Mouse (Mus musculus): ENCODE data around the gene Cep164.

The Cep164 gene

DNA sequence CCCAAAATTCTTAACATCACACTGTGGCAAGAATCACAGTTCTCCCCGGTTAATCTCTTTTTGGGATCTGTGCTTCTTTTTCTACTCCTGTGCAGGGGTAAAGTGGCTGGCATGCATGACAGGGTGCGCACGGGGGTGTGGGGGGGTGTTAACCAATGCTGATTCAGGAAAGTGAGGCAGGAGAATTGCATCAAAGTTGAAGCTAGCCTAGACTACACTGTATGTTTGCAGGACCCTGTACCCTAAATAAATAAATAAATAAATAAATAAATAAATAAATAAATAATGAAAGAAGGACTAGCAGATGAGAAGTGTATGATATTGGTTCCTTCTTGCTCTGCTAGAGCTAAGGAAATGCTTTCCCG, 9.6 kb upstream of the Cep164 start:
- no peak for DNase-seq

- no peak for DNase-seq
These were observed 5.0 kb upstream of the Cep164 start for GRCm38 (mm10) chr9:45833461-45833860.

GRCm38 (mm10) chr9:45832898-45833297, 4.4 kb upstream of the Cep164 start:
- no peak for DNase-seq

- peak; percentile 66 for DNase-seq
These were observed 616 bp upstream of the Cep164 start for GRCm38 (mm10) chr9:45829107-45829506.

GRCm38 (mm10) chr9:45827663-45828290, 714 bp downstream of the Cep164 start:
- no peak for DNase-seq

GRCm38 (mm10) chr9:45818406-45819011, 10.0 kb downstream of the Cep164 start:
- DNase-seq = peak; percentile 58

GRCm38 (mm10) chr9:45815525-45815924, 13.0 kb downstream of the Cep164 start:
- no peak for DNase-seq

DNA sequence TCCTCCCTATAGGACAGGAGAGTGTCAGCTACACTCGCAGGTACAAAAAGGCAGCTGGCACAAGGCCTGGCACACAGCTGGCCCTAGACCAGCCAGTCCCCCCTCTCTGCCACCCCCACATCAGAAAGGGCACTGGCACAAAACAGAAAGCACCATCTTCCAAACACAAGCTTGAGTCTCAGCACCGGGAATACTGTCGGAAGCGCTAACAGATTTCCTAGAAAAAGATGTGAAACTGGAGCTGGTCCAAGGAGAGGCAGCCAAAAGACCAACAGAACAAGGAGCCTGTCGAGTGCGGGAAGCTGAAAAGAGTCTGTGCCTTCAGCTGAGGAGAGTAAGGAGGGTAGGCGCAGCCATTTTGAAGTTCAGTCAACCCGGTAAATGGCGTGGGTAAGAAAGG, 13.4 kb downstream of the Cep164 start:
- DNase-seq = peak; percentile 40

DNA sequence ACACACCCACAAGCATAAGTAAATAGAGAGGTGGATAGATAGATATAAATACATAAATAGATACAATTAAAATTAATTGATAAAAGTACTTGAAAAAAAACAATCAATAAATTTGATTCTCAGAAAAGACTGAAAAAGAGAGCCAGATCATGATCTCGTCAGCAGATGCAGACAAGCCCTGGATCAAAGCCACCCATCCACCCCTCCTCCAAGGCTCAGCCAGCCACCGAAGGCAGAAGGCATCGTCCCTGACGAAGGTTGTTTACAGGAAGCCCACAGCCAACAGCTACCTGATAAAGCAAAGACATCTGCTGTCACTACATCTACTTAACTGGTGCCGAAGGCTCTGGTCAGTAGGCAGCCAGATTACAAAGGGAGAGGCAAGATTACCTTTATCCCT, 16.5 kb downstream of the Cep164 start:
- no peak for DNase-seq

- no peak for DNase-seq
These were observed 20.7 kb downstream of the Cep164 start for GRCm38 (mm10) chr9:45807761-45808160.

DNA sequence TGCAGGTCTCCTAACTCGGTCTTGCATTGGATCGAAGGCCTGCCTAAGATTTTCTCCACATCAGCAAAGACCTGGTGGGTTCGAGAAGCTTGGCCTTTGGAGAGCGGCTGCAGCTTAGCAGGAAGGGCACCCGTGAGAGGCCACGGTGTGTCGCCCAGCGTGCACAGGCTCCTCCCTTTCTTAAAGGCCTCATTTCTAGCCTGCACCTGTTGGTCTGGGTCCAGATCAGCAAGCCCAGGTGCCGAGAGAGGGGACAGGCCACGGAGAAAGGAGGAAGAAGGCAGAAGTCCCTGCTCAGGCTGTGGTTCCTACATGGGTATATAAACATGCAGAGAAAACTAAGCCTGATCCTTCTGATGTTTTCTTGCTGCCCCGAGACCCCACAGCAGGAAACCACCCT, 21.2 kb downstream of the Cep164 start:
- DNase-seq = no peak

DNA sequence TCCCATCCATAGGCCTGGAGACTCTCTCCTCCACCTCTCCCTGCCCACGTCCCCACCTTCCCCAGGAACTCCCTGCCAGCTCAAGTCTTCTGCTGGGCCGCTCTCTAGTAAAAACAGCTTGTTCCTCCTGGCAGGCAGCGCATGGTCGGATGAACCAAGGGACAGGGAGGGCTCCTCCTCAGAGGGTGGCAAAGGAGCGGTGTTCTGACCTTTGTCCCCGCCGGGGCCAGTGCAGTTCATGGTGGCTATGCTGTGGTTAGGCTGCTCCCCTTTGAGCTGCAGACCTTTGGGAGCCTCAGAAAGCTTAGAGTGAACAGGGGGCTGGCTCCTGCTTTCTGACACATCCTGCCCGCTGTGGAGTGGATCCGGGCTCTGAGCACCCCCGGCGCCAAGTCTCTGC, 21.6 kb downstream of the Cep164 start:
- no peak for DNase-seq

DNA sequence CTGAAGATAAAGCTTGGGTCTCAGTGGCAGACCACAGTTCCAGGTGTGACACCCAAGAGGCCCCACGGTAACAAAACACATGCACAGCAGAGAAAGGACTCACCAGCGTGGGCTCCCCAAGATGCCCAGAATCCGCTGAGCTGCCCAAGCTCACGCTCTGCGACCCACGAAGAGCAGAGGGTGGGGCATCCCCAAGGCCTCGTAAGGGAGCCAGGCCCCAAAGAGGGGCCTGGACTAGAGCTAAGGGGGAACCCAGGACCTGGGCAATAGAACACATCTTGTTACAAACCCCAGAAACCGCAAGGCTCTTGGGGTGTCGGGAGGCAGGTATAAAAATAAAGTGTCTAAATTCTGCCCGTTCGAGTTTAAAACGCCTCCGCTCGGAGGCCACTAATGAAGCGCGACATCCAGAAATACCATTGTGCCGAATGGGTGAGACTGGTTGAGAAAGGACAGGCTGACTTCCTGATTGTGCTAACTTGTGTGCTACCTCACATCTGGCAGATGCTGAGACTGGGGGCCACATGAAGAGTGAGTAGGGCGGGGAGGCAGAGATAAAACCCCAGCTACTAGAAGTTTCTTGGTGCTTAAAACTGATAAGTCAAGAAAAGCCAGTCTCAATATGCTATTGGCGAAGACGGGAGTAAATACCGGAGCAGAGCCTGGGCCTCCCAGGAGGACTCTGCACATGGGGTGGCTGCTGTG, 25.3 kb downstream of the Cep164 start:
- DNase-seq = no peak

GRCm38 (mm10) chr9:45799402-45799801, 29.1 kb downstream of the Cep164 start:
- no peak for DNase-seq

GRCm38 (mm10) chr9:45798467-45799164, 29.9 kb downstream of the Cep164 start:
- DNase-seq = no peak

GRCm38 (mm10) chr9:45797271-45797670, 31.2 kb downstream of the Cep164 start:
- no peak for DNase-seq

DNA sequence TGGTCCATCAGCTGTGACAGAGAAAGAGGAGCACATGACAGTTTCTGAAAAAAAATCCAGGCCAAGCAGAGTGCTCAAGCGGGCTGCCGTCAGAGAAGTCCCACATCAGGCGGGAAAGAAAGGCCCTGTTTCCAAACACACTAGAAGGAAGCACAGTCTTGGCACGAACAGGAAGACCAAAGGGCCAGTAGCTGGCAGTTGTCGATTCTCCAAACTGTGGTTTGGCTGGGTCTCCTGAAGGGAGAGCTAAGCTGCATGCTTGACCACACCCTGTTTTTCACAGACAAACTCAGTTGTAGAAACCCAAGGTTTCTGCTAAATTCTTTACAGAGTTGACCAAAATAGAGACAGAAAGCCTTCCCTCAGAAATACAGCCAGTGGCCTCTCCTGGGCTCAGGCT, 32.8 kb downstream of the Cep164 start:
- no peak for DNase-seq

GRCm38 (mm10) chr9:45793697-45794096, 34.8 kb downstream of the Cep164 start:
- DNase-seq = no peak

DNA sequence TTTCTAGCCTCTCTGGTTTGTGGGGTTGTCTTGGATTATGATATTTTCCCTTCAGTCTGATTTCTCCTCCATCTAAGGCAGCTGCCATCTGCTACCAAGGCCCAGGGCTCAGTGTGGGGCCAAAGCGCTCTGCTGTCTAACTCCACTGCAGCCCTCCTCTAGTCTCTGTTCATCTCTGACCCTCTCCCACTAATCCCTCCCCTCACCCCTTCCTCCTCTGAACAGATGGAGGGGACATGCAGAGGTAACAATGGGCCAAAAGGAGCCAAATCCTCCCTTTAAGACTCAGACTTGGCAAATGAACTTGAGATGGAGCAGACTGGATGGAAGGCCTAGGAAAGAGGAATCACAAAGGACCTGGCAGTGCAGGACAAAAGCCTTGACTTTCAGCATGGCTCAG, 36.3 kb downstream of the Cep164 start:
- DNase-seq = no peak

DNA sequence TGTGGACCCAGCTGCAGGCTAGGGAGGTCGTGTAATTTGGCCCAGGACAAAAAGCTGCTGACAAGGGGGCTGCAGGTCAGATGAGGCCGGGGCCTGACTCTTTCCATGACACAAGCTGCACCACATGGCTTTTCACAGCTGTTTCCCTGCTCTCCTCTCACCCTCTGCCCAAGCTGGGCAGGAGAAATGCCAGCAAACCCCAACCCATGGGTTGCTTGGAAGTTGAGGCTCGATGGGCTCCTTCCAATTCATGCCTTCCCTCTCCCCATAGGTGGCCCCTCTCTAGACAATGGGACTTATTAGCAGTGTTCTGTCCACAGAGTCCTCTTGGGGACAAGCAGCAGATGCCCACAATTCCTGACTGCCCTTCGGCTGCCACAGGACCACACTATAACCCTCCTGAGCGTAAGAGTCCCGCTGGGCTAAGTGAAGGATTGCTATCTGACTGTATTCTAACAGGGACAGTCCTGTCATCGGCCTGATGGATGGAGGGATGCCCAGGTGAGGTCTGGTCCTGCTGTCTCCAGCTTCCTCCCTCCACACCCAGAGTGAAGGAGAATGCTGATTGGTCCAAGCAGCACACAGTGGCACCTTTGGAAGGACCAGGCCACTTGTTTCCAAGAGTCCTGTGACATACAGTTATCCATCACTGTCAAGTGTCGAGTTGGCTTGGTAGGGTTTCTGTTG, 36.9 kb downstream of the Cep164 start:
- DNase-seq = no peak

DNA sequence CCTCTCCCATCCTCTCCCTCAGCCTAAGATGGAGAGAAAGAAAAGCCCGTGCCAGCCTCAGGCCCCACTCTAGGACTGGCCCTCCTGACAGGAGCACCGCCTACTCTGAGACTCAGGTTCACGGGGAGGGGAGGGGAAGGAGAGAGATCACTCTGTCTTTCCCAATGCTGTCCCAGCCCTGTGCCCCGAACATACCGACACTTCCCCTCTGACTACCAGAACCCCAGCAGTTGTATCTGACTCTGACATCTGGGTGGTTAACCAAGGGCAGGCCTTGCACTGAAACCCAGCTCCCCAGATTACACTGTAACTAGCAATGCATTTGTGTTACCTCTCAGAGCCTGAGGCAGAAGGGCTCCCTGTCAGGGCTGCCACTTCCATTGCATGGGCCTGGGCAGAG, 40.1 kb downstream of the Cep164 start:
- no peak for DNase-seq

DNA sequence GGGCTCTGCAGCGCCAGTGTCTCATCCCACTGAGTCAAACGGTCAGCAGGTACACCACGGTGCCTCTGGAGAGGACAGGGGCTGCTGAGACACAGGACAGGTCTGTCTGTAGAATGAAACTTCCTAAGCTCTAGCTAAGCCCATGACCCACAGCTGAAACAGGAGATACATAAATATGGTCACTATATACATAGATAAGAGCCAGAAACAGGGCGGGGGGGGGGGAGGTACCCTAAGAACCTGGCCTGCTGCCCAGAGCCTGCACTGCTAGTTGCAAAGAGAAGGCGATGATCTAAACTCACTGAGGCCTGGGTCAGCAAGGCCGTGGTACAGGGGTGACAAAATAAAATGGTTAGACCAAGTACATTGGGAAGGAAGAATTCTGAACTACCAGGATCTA, 40.9 kb downstream of the Cep164 start:
- DNase-seq = no peak

GRCm38 (mm10) chr9:45787071-45787470, 41.4 kb downstream of the Cep164 start:
- DNase-seq = no peak
